Mouse (Mus musculus) cortical plate, adult 2 months (tissue): ENCODE results near the gene Gpr21. TPM values are rescaled to one million over a fixed set of nuclear protein-coding genes. Genes with fewer than 3 reads are reported as not detected.
A peak's percentile ranks its signal among the peaks of the same experiment; 100 is the strongest.

Experiments used
- H3K27ac ChIP-seq: fragments of 200-500 bp; 2 replicates; pipeline ENCODE4 v1.5.1; 2012; ENCODE audit warnings: low read length, control low read depth, inconsistent platforms; ENCODE audit not compliant: insufficient read depth
- H3K4me1 ChIP-seq: fragments of 200-500 bp; 2 replicates; pipeline ENCODE4 v1.6.1; 2011; ENCODE audit warnings: low read length; ENCODE audit not compliant: control insufficient read depth, insufficient read depth
- H3K4me3 ChIP-seq: fragments of 200-500 bp; 2 replicates; pipeline ENCODE4 v1.5.1; 2011; ENCODE audit warnings: mild to moderate bottlenecking, low read length, control low read depth; ENCODE audit not compliant: insufficient read depth
- CTCF ChIP-seq: fragments of 200-500 bp; IDR thresholded peaks from 2 replicates; pipeline ENCODE4 v1.5.1; 2011; ENCODE audit warnings: mild to moderate bottlenecking, control low read depth, low read length; ENCODE audit not compliant: insufficient read depth; ENCODE audit errors: extremely low read depth
- POLR2A ChIP-seq: fragments of 200-500 bp; IDR thresholded peaks from 2 replicates; pipeline ENCODE4 v1.6.1; 2011; ENCODE audit warnings: mild to moderate bottlenecking, low read length, control low read depth; ENCODE audit not compliant: insufficient read depth; ENCODE audit errors: extremely low read depth
- polyA plus RNA-seq: library from polyadenylated mRNA; depleted of rRNA; stranded (reverse); fragments of >200 nt; gene quantifications from 2 replicates; pipeline ENCODE4 v1.2.3, GENCODE M21; 2012

Gpr21 gene
- polyA plus RNA-seq, 1 experiment: 1.8 TPM

- Histone ChIP-seq H3K27ac (no peak overlapping the region), H3K4me1 (peaks cover 4% of the 10 kb centered on the region), H3K4me3 (no peak overlapping the region; the same call in 1 of the 2 replicates)
- TF ChIP-seq POLR2A (no peak; the same call in 1 of the 2 replicates), CTCF (0 out of 2 replicates have a peak, but pooled peaks have one; percentile 2)
These were observed 860 bp downstream of the Gpr21 start for GRCm38 (mm10) chr2:37516922-37517462.

GRCm38 (mm10) chr2:37518561-37519285 lies 2.6 kb downstream of the Gpr21 start:
- TF ChIP-seq POLR2A (no peak), CTCF (no peak)
- no peak overlapping the region for H3K4me3 ChIP-seq
- H3K27ac ChIP-seq: 0 out of 2 replicates have a peak overlapping the region, but pooled peaks have one; percentile 10

GRCm38 (mm10) chr2:37519286-37519640 lies 3.1 kb downstream of the Gpr21 start:
- no peak overlapping the region for H3K4me3 ChIP-seq
- no peak for TF ChIP-seq CTCF
- no peak for TF ChIP-seq POLR2A
- no peak overlapping the region for H3K27ac ChIP-seq

More at GRCm38 (mm10) chr2:37518561-37519285, 2.6 kb downstream of the Gpr21 start:
- peaks cover 4% of the 10 kb centered on the region for H3K4me1 ChIP-seq

GRCm38 (mm10) chr2:37527587-37527986 lies 11.5 kb downstream of the Gpr21 start:
- no peak overlapping the region for H3K27ac ChIP-seq
- H3K4me3 ChIP-seq: no peak overlapping the region
- 0 out of 2 replicates have a peak, but pooled peaks cover 2% of the 10 kb centered on the region for H3K4me1 ChIP-seq
- no peak for TF ChIP-seq CTCF

More at GRCm38 (mm10) chr2:37519286-37519640, 3.1 kb downstream of the Gpr21 start:
- peaks cover 4% of the 10 kb centered on the region for H3K4me1 ChIP-seq

- Histone ChIP-seq H3K4me3 (no peak overlapping the region), H3K4me1 (no peaks in the 10 kb centered on the region), H3K27ac (no peak overlapping the region)
- no peak for TF ChIP-seq POLR2A
- no peak for TF ChIP-seq CTCF
These were observed 13.3 kb downstream of the Gpr21 start for GRCm38 (mm10) chr2:37529397-37529796.

- Histone ChIP-seq H3K4me1 (no peaks in the 10 kb centered on the region), H3K4me3 (no peak overlapping the region), H3K27ac (no peak overlapping the region)
- TF ChIP-seq CTCF (no peak), POLR2A (no peak)
These were observed 14.6 kb downstream of the Gpr21 start for GRCm38 (mm10) chr2:37530766-37531165.

- no peaks in the 10 kb centered on the region for H3K4me1 ChIP-seq
- H3K27ac ChIP-seq: no peak overlapping the region
- TF ChIP-seq POLR2A (no peak), CTCF (no peak)
- no peak overlapping the region for H3K4me3 ChIP-seq
These were observed 15.5 kb downstream of the Gpr21 start for GRCm38 (mm10) chr2:37531639-37532038.

GRCm38 (mm10) chr2:37549346-37550012 lies 33.3 kb downstream of the Gpr21 start:
- Histone ChIP-seq H3K27ac (no peak overlapping the region), H3K4me1 (peaks cover 3% of the 10 kb centered on the region), H3K4me3 (no peak overlapping the region)
- TF ChIP-seq CTCF (no peak), POLR2A (no peak)

- Histone ChIP-seq H3K27ac (no peak overlapping the region), H3K4me1 (peaks cover 6% of the 10 kb centered on the region), H3K4me3 (no peak overlapping the region)
- TF ChIP-seq POLR2A: no peak
These were observed 40.2 kb downstream of the Gpr21 start for GRCm38 (mm10) chr2:37556366-37556765.
